Mouse (Mus musculus) embryonic facial prominence, embryonic 10.5 days (tissue): ENCODE data around the gene Podxl2. TPM values are rescaled to one million over a fixed set of nuclear protein-coding genes. Genes with fewer than 3 reads are reported as not detected.

Source experiments
- DNase-seq: peaks from one replicate; pipeline ENCODE4 v3.0.0-alpha.2; 2017; ENCODE audit warnings: low spot score
- H3K27ac ChIP-seq: fragments of 300-500 bp; sonication (generic); replicated peaks from 2 replicates; pipeline ENCODE4 v1.5.1; 2016; ENCODE audit warnings: mild to moderate bottlenecking
- H3K27me3 ChIP-seq: fragments of 300-500 bp; sonication (generic); replicated peaks from 2 replicates; pipeline ENCODE4 v1.6.1; 2016; ENCODE audit warnings: low read depth, mild to moderate bottlenecking; ENCODE audit not compliant: poor library complexity, severe bottlenecking
- H3K36me3 ChIP-seq: fragments of 300-500 bp; sonication (generic); replicated peaks from 2 replicates; pipeline ENCODE4 v1.6.1; 2016; ENCODE audit warnings: mild to moderate bottlenecking, moderate library complexity
- H3K4me1 ChIP-seq: fragments of 300-500 bp; sonication (generic); 2 replicates; pipeline ENCODE4 v1.6.1; 2016
- H3K4me3 ChIP-seq: fragments of 300-500 bp; sonication (generic); 2 replicates; pipeline ENCODE4 v1.5.1; 2016; ENCODE audit warnings: mild to moderate bottlenecking, moderate library complexity
- H3K9me3 ChIP-seq: fragments of 300-500 bp; sonication (generic); 2 replicates; pipeline ENCODE4 v1.6.1; 2016; ENCODE audit warnings: mild to moderate bottlenecking
- WGBS: fragments of 180-500 bp; shearing (Covaris S2); methylation state at CpG from one replicate; pipeline ENCODE4 v1.1.7; 2016; 5-methylcytosine and 5-hydroxymethylcytosine counted together
- polyA plus RNA-seq: library from polyadenylated mRNA; unstranded; fragments of >200 nt; fragmentation: Nextera tagmentation; extraction: Ambion mirVana; gene quantifications from 2 replicates; pipeline ENCODE4 v1.2.1, GENCODE M21; 2016

Podxl2 gene
- polyA plus RNA-seq, 1 experiment from 2014 or later, result 56.3 TPM

DNA sequence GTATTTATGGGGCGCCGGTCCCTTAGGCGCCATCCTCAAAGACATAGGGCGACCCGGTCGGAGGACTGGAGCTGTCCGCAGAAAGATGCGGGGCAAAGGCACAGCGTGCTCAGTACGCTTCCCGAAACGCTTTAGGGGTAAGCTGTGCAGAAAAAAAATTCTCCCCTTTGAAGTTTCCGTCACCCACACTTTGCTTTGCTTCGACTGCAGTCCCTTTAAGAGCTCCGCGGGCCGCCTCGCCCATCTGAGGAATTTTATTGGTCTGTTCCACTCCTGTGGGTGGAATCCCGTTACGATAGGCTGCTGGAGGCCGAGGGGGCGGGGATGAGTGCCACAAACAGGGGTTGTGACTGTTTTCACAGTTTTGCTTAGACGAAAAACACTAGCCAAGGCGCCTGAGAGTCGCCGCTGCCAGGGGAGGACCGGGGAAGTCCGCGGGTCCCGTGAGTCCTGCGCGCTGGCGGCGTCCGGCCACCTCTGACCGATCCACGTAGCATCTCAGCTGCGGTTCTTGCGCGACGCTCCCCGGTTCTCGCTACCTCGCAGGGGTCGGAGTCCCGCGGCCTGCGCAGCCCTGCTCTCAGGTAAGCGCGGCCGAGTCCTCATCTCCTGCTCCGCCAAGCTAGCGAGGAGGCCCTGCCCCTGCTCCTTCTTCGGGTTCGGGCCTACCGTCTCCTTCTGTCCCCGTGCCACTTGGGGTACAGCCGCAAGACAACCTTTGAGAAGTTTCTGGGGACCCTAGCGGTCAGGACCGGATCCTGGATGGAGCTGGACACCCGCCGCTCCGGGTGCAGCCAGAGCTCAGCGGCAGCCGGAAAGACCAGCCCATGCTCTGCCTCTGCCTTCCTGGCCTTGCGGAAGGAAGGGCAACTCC, 27.3 kb upstream of the Podxl2 start, which contains the start of gene Tpra1:
Gene Tpra1, plus strand, starts transcription at position 305 of the 874 bp plus-strand sequence.
- Histone ChIP-seq H3K36me3 (peaks cover 5% of the 10 kb centered on the region), H3K9me3 (no peaks in the 10 kb centered on the region), H3K27me3 (no peaks in the 10 kb centered on the region), H3K27ac (peak within 1 kb of the TSS; percentile 92), H3K4me1 (peaks cover 69% of the 10 kb centered on the region), H3K4me3 (peak within 1 kb of the TSS; percentile 88)
- DNase-seq, result peak; percentile 95
- under 1% methylated on average over 66 of the region's 66 CpGs for WGBS

- H3K27ac ChIP-seq, result peak overlapping the region; percentile 92
- DNase-seq, result peak; percentile 23
- WGBS, result 6% methylated on average over 5 of the region's 5 CpGs
- no peaks in the 10 kb centered on the region for H3K27me3 ChIP-seq
- H3K9me3 ChIP-seq, result no peaks in the 10 kb centered on the region
- peak overlapping the region; percentile 88 for H3K4me3 ChIP-seq
- peaks cover 12% of the 10 kb centered on the region for H3K36me3 ChIP-seq
- peaks cover 69% of the 10 kb centered on the region for H3K4me1 ChIP-seq
Observed at GRCm38 (mm10) chr6:88901471-88901870, 26.6 kb upstream of the Podxl2 start.

DNA sequence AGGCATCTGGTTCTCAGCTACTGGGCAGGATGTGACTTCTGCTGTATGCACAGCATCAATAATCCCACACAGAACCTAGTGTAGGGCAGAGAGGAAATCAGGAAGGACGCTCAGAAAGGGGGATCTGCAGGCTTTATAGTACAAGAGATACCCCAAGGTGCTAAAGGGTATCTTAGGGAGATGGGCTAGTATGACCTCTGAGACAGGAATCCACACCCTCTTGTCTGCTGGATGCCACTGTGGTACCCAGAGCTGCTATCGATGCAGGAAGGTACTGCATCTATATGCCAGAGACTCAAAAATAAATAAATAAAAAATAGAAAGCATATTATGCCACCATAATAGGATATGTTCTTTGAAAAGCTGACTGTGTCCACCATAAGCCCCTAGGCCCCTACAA, 24.8 kb upstream of the Podxl2 start:
- no peak for DNase-seq
- 88% methylated on average over 2 of the region's 2 CpGs for WGBS
- no peaks in the 10 kb centered on the region for H3K9me3 ChIP-seq
- no peak overlapping the region for H3K27ac ChIP-seq
- no peak overlapping the region for H3K4me3 ChIP-seq
- no peaks in the 10 kb centered on the region for H3K27me3 ChIP-seq
- H3K36me3 ChIP-seq, result peaks cover 27% of the 10 kb centered on the region
- peaks cover 58% of the 10 kb centered on the region for H3K4me1 ChIP-seq

- Histone ChIP-seq H3K4me3 (peak overlapping the region; percentile 83), H3K27ac (peak overlapping the region; percentile 97), H3K9me3 (no peaks in the 10 kb centered on the region), H3K27me3 (no peaks in the 10 kb centered on the region), H3K4me1 (peaks cover 54% of the 10 kb centered on the region), H3K36me3 (peaks cover 33% of the 10 kb centered on the region)
- no peak for DNase-seq
- 67% methylated on average over 4 of the region's 4 CpGs for WGBS
Observed at GRCm38 (mm10) chr6:88899086-88899485, 24.2 kb upstream of the Podxl2 start.

DNA sequence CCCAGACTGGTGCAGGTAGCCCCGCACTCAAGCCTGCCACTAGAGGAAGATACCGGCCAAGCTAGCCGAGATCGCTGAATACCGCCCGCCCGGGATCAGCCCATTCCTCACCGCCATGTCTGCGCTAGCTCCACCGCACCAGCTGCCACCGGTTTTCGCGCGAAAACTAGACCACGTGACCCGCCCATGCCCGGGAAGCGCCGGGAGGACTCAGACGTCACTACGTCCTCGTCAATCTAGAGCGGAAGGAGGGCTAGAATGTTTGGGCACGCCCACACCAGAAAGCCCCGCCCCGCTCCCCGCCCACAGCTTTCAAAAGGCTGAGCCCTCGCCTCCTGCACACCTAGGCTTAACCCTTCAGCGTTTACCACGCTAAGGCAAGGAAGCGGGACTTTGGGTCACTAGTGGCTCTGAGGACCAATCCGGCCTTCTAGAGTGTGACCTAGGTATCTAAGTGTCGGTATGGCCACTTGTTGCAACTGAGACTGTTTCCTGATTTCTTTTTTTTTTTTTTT, 23.7 kb upstream of the Podxl2 start, which contains the start of gene Mcm2:
Gene Mcm2, minus strand, starts transcription at position 247 of the 515 bp plus-strand sequence.
- DNase-seq, result peak; percentile 98
- Histone ChIP-seq H3K36me3 (peaks cover 38% of the 10 kb centered on the region), H3K4me1 (peaks cover 50% of the 10 kb centered on the region), H3K27me3 (no peaks in the 10 kb centered on the region), H3K9me3 (no peaks in the 10 kb centered on the region), H3K4me3 (peak within 1 kb of the TSS; percentile 83), H3K27ac (peak within 1 kb of the TSS; percentile 97)
- under 1% methylated on average over 33 of the region's 33 CpGs for WGBS

GRCm38 (mm10) chr6:88897246-88897645, 22.4 kb upstream of the Podxl2 start:
- Histone ChIP-seq H3K27ac (peak overlapping the region; percentile 62), H3K9me3 (no peaks in the 10 kb centered on the region), H3K4me3 (peak overlapping the region; percentile 83)

DNA sequence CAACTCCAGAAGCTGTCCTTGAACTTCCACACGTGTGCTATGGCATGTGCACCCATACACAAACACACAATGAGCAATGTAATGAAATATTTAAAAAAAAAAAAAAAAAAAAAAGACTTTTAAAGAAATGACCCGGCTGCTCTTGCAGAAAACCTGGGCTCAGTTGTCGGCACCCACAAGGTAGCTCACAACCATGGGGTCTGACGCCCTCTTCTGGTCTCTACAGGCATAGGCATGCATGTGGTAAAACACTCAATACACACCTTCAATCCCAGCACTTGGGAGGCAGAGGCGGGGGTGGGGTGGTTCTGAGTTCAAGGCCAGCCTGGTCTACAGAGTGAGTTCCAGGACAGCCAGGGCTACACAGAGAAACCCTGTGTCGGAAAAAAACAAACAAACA, 21.1 kb upstream of the Podxl2 start:
- WGBS, result 88% methylated on average over 6 of the region's 6 CpGs
- peak overlapping the region; percentile 83; the same call in 1 of the 2 replicates for H3K4me3 ChIP-seq
- peaks cover 29% of the 10 kb centered on the region for H3K4me1 ChIP-seq
- no peak overlapping the region for H3K27ac ChIP-seq
- no peaks in the 10 kb centered on the region for H3K9me3 ChIP-seq
- H3K36me3 ChIP-seq, result peaks cover 64% of the 10 kb centered on the region
- H3K27me3 ChIP-seq, result no peaks in the 10 kb centered on the region
- DNase-seq, result no peak

More at GRCm38 (mm10) chr6:88897246-88897645, 22.4 kb upstream of the Podxl2 start:
- 74% methylated on average over 7 of the region's 7 CpGs for WGBS
- Histone ChIP-seq H3K4me1 (peaks cover 38% of the 10 kb centered on the region), H3K36me3 (peaks cover 51% of the 10 kb centered on the region), H3K27me3 (no peaks in the 10 kb centered on the region)
- DNase-seq, result no peak

DNA sequence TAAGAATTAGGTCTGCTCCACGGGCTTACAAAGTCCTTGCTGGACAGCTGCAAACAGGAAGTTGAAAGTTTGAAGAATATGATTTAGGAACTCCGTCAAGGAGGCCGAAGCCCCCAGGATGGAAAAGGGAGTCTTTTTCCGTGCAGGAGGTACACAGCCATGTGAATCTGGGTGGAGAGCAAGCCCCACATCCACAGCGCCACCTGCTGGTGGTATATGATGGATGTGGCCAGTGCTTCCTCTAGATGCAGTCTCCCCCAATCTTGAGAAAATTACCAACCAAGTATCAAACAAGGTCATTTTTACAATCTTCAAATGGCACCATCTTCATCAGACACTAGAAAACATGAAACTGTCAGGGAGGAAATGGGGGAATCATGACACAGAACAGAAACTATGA, 18.7 kb upstream of the Podxl2 start:
- no peaks in the 10 kb centered on the region for H3K27me3 ChIP-seq
- WGBS, result 72% methylated on average over 5 of the region's 5 CpGs
- peak; percentile 73 for DNase-seq
- peaks cover 88% of the 10 kb centered on the region for H3K36me3 ChIP-seq
- no peak overlapping the region for H3K4me3 ChIP-seq
- H3K4me1 ChIP-seq, result peaks cover 21% of the 10 kb centered on the region
- H3K27ac ChIP-seq, result no peak overlapping the region
- no peaks in the 10 kb centered on the region for H3K9me3 ChIP-seq

DNA sequence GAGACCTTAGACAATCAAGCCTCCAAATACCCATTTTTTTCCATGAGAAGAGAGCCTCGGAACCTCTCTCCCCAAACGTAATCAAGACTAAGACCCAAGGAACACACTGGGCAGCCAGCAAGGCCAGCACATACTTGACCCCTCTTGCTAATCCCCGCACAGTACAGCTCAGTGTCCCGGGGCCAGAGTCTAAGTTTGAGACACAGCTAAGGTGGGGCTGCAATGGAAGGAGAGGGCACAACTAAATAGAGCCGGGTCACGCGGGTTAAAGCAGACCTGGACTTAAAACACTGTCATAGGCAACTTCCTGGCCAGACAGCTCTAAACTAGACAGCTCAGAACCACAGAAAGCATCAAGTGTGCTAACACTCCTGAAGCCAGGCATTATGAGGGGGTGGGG, 16.0 kb upstream of the Podxl2 start:
- Histone ChIP-seq H3K27me3 (no peaks in the 10 kb centered on the region), H3K36me3 (peaks cover 100% of the 10 kb centered on the region), H3K9me3 (no peaks in the 10 kb centered on the region), H3K27ac (no peak overlapping the region), H3K4me1 (peaks cover 5% of the 10 kb centered on the region; the same call in 1 of the 2 replicates), H3K4me3 (no peak overlapping the region)
- DNase-seq, result no peak
- WGBS, result 91% methylated on average over 7 of the region's 7 CpGs

- no peaks in the 10 kb centered on the region for H3K9me3 ChIP-seq
- H3K4me1 ChIP-seq, result no peaks in the 10 kb centered on the region
- no peak for DNase-seq
- no peak overlapping the region for H3K4me3 ChIP-seq
- no peaks in the 10 kb centered on the region for H3K27me3 ChIP-seq
- WGBS, result 96% methylated on average over 13 of the region's 13 CpGs
- no peak overlapping the region for H3K27ac ChIP-seq
- H3K36me3 ChIP-seq, result peaks cover 100% of the 10 kb centered on the region
Observed at GRCm38 (mm10) chr6:88889410-88890042, 14.7 kb upstream of the Podxl2 start.

- peaks cover 100% of the 10 kb centered on the region for H3K36me3 ChIP-seq
- no peaks in the 10 kb centered on the region for H3K9me3 ChIP-seq
- no peaks in the 10 kb centered on the region for H3K4me1 ChIP-seq
- no peak overlapping the region for H3K4me3 ChIP-seq
- no peaks in the 10 kb centered on the region for H3K27me3 ChIP-seq
- no peak for DNase-seq
- H3K27ac ChIP-seq, result no peak overlapping the region
- WGBS, result 83% methylated on average over 2 of the region's 2 CpGs
Observed at GRCm38 (mm10) chr6:88886417-88886967, 11.6 kb upstream of the Podxl2 start.

- no peak for DNase-seq
- H3K27me3 ChIP-seq, result no peaks in the 10 kb centered on the region
- H3K36me3 ChIP-seq, result peaks cover 100% of the 10 kb centered on the region
- 95% methylated on average over 12 of the region's 12 CpGs for WGBS
- H3K4me3 ChIP-seq, result no peak overlapping the region
- H3K4me1 ChIP-seq, result no peaks in the 10 kb centered on the region
- no peak overlapping the region for H3K27ac ChIP-seq
- H3K9me3 ChIP-seq, result no peaks in the 10 kb centered on the region
Observed at GRCm38 (mm10) chr6:88885644-88886416, 11.0 kb upstream of the Podxl2 start.
